Mouse (Mus musculus) cerebellum, adult 2 months (tissue): ENCODE results near the gene Hoxa7. TPM values are rescaled to one million over a fixed set of nuclear protein-coding genes. Genes with fewer than 3 reads are reported as not detected.

Experiments
- DNase-seq, 2 experiments: peaks; one replicate each; pipeline ENCODE4 v3.0.0; 2021
- H3K27ac ChIP-seq: fragments of 200-500 bp; 2 replicates; pipeline ENCODE4 v1.5.1; 2012; ENCODE audit warnings: low read length, control low read depth, inconsistent platforms; ENCODE audit not compliant: insufficient read depth
- H3K27me3 ChIP-seq: fragments of 200-500 bp; 2 replicates; pipeline ENCODE4 v1.6.1; 2012; ENCODE audit warnings: inconsistent platforms, mild to moderate bottlenecking, low read length, moderate library complexity; ENCODE audit not compliant: control insufficient read depth, insufficient read depth
- H3K4me1 ChIP-seq: fragments of 200-500 bp; 2 replicates; pipeline ENCODE4 v1.6.1; 2011; ENCODE audit warnings: low read length; ENCODE audit not compliant: control insufficient read depth, insufficient read depth
- H3K4me3 ChIP-seq: fragments of 200-500 bp; replicated peaks from 2 replicates; pipeline ENCODE3; 2011; ENCODE audit warnings: mild to moderate bottlenecking, low read depth, low read length, control low read depth; ENCODE audit not compliant: insufficient read depth
- CTCF ChIP-seq: fragments of 200-500 bp; IDR thresholded peaks from 2 replicates; pipeline ENCODE4 v1.5.1; 2011; ENCODE audit warnings: low read depth, mild to moderate bottlenecking, control low read depth, low read length, moderate library complexity, borderline replicate concordance; ENCODE audit not compliant: insufficient read depth
- POLR2A ChIP-seq: fragments of 200-500 bp; IDR thresholded peaks from 2 replicates; pipeline ENCODE4 v1.6.1; 2011; ENCODE audit warnings: low read length, control low read depth, borderline replicate concordance; ENCODE audit not compliant: insufficient read depth
- WGBS: fragments of 180-500 bp; shearing (Covaris S2); methylation state at CpG from one replicate; pipeline ENCODE4 v1.1.7; 2018; 5-methylcytosine and 5-hydroxymethylcytosine counted together
- polyA plus RNA-seq: library from polyadenylated mRNA; depleted of rRNA; stranded (reverse); fragments of >200 nt; gene quantifications from 2 replicates; pipeline ENCODE4 v1.2.3, GENCODE M21; 2012

The Hoxa7 gene
- polyA plus RNA-seq, 1 experiment: 0.07 TPM

DNA sequence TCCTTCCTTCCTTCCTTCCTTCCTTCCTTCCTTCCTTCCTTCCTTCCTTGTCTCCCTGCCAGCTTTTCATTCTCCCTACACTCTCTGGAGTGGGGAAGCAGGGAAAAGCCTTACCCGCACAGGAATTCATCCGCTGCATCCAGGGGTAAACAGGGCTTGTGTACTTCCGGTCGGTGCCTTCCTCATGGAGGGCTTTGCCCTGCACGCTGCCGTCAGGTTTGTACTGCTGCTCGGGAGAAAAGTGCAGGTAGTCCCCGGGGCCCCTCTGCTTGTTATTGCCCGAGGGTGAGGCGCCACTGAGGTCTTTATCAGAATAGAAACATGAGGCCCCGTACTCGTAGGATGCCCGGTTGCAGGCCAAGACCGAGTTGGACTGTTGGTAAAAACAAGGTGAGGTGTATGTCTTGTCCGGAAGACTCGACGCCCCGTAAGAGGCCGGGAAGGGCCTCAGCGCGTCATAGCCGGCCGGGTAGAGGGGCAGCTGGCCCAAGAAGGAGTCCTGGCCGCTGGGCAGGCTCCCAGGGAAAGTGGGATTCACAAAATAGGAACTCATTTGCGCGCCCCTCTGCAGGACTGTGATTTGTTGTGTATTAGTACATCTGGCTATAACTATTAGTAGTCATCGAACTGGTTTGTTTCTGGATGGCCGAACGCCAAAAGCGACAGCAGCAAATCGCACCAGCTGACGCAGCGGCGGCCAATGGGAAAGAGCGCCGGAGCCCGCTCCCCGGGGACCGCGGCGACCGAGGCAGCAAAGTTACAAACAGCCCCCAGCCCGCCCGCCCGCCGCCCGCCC, 13.4 kb downstream of the Hoxa7 start, which contains the start of gene Hoxa6:
Gene Hoxa6 (minus strand): TSS at position 651 of the 796 bp plus-strand sequence.
- H3K27ac ChIP-seq: no peak within 1 kb of the TSS
- no peak for TF ChIP-seq CTCF
- no peak for TF ChIP-seq POLR2A
- H3K27me3 ChIP-seq: peaks cover 18% of the 10 kb centered on the region; the same call in 1 of the 2 replicates
- no peak within 1 kb of the TSS for H3K4me3 ChIP-seq
- DNase-seq: no peak
- WGBS: 1% methylated on average over 47 of the region's 47 CpGs
- H3K4me1 ChIP-seq: no peaks in the 10 kb centered on the region

DNA sequence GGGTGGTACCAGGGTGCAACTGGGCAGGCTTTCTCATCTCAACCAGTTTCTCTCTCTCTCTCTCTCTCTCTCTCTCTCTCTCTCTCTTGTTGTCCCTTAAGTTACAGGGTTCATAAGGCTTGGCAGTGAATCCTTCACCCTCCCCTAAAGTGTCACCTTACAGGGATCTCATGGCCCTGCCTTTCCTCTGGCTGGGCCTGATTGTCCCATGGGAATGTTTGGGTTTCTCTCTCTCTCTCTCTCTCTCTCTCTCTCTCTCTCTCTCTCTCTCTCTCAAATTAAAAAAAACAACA, 14.0 kb downstream of the Hoxa7 start:
- Histone ChIP-seq H3K27ac (no peak overlapping the region), H3K27me3 (peaks cover 18% of the 10 kb centered on the region), H3K4me1 (no peaks in the 10 kb centered on the region), H3K4me3 (no peak overlapping the region)
- DNase-seq: no peak
- TF ChIP-seq CTCF (no peak), POLR2A (no peak)

DNA sequence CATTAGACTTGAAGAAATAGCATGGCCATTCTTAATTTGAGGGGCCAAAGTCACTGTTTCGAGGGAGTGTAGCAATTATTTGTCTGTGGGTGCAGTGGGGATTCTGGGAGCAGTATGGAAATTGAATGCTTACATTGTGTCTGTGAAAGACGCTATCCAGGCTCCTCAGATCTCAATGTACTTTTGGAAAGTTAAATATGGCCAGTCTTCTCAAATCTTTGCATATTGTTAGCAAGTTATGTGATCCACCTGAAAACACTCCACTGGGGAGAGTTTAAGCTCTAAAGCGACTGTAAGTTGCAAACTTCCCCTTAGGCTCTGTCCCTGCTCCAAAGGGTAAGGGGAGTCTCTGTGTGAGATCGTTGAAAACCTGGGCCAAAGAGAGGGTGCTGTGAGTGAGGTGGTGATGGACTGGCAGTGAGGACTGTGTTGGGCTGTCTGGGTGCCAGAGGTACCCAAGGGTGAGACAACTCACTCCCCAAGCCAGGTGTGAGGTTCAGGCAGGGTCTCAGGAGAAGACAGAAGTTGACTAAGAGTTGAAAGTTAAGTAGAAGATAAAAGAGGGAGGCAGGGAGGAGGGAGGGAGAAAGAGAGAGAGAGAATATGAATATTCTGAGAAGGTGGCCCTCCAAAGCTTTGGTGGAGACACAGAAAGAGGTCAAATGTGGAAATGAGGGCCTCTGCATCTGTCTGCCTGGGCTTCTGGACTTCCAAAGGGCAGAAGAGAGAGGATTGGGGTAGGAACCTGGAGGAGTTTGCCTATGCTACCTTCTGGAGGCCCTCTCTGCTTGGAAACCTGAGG, 14.6 kb downstream of the Hoxa7 start:
- H3K27me3 ChIP-seq: peaks cover 17% of the 10 kb centered on the region
- H3K27ac ChIP-seq: no peak overlapping the region
- no peak overlapping the region for H3K4me3 ChIP-seq
- 7% methylated on average over 4 of the region's 4 CpGs for WGBS
- TF ChIP-seq CTCF: no peak
- no peak for TF ChIP-seq POLR2A
- H3K4me1 ChIP-seq: no peaks in the 10 kb centered on the region
- no peak for DNase-seq

DNA sequence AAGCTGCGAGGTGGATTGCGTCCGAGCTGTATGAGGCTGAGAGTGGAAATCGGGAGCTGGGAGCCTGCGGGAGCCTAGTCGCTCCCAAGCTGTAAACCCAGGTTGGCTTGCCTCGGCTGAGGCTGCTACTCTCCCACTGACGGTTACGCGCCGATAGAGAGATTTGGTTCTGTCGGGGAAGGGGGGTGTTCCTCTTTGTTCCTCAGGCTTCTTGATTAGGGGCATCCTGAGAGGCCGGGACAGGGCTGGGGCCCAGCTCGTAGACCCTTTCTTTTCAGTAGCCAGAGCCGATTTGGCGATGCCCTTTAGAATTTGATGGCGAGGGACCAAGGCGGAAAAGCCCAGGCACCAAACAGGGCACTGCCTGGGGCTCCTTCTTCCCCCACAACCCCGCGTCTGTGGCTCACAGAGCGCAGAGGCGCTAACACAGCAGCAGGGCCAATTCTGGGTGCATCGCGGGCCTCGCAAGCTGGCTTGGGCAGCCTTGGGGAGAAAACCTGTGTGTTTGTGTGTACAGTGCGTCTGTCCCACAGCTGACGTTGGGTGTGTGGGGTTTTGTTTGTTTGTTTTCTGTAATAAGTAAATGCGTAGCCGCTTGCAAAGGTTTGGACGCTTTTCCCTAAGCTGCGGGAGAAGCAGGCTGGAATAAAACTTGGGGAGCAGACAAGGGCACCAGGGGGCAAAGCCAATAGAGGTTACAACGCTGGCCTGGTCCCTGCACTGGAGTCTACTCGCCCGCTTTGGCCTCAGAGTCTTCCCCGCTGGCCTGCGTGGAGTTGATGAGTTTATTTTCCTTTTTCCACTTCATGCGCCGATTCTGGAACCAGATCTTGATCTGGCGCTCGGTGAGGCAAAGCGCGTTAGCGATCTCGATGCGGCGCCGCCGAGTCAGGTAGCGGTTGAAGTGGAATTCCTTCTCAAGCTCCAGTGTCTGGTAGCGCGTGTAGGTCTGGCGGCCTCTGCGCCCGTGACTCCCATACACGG, 15.7 kb downstream of the Hoxa7 start:
- Histone ChIP-seq H3K27ac (no peak overlapping the region), H3K4me1 (no peaks in the 10 kb centered on the region), H3K4me3 (no peak overlapping the region)

DNA sequence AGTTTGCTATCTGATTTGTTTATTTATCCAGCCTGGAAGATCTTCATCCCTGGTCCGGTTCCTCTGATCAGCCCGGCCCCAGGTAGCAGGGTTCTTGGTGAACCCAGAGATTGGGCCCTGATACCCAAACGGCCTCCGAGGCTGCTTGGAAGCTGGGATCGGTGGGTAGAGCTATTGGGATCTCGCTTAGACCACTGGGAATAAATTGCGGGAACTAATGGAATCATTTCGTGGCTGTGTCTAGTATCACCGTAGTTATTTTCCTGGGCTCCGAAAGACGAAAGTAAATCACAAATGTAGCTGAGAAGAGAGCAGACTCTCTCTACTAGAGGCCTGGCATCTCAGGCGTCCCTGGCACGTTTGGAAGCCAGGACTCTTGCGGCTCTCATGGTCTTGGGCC, 16.4 kb downstream of the Hoxa7 start:
- Histone ChIP-seq H3K27ac (no peak overlapping the region), H3K4me1 (no peaks in the 10 kb centered on the region), H3K27me3 (peaks cover 17% of the 10 kb centered on the region), H3K4me3 (no peak overlapping the region)
- DNase-seq: no peak
- WGBS: 5% methylated on average over 14 of the region's 14 CpGs
- TF ChIP-seq POLR2A: no peak
- no peak for TF ChIP-seq CTCF

More for the DNA sequence above, 15.7 kb downstream of the Hoxa7 start:
- no peak for TF ChIP-seq CTCF
- TF ChIP-seq POLR2A: no peak
- 3% methylated on average over 55 of the region's 55 CpGs for WGBS
- peaks cover 17% of the 10 kb centered on the region for H3K27me3 ChIP-seq
- DNase-seq: no peak

DNA sequence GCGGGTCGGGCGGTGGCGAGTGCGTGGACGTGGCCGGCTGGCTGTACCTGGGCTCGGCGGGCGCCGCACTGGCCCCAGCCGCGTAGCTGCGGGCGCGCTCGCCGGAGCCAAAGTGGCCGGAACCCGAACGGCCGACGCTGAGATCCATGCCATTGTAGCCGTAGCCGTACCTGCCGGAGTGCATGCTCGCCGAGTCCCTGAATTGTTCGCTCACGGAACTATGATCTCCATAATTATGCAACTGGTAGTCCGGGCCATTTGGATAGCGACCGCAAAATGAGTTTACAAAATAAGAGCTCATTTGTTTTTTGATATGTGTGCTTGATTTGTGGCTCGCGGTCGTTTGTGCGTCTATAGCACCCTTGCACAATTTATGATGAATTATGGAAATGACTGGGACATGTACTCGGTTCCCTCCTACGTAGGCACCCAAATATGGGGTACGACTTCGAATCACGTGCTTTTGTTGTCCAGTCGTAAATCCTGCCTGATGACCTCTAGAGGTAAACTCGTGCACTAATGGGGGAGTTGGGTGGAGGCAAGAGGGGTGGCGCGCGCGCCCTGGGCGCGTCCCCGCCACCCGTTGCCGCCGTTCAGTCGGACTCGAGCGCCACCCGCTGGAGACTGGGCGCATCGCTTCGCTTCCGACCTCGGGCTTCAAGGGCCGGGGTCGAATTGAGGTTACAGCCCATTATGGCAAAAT, 17.5 kb downstream of the Hoxa7 start, which contains the start of gene Hoxa5:
Gene Hoxa5 (minus strand): TSS at position 538 of the 703 bp plus-strand sequence.
- H3K4me3 ChIP-seq: no peak within 1 kb of the TSS
- 2% methylated on average over 65 of the region's 65 CpGs for WGBS

DNA sequence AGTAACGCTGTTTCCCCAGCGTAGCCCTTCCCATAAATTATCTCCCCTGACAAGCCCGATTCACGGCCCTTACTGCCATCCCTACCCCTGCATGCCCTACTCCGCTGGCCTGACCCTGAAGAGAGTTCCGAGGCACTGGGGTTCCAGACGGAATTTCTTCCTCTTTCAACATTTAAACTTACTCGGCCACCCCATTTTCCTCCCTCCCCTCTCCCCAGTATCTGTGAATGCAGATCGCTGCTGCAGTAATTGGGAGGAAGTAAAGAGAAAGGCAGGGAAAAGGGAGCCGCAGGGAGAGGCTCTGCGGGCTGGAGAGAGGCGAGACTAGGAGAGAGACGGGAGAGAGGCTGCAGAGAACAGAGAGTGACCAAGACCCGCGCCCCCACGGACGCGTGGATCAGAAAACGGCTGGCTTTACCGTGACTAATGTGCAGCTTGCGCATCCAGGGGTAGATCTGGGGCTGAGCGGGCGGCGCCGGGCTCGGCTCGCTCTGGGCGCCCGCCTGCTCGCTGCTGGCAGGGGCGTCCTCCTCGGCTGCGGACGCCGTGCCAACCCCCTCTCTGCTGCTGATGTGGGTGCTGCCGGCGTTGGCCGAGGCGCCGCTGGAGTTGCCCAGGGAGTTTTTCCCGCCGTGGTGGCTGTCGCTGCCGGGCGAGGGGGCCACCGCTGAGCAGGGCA, 18.1 kb downstream of the Hoxa7 start:
- 1% methylated on average over 46 of the region's 46 CpGs for WGBS
- Histone ChIP-seq H3K4me1 (no peaks in the 10 kb centered on the region), H3K4me3 (no peak overlapping the region), H3K27ac (no peak overlapping the region), H3K27me3 (peaks cover 17% of the 10 kb centered on the region)
- TF ChIP-seq POLR2A (no peak), CTCF (no peak)
- no peak for DNase-seq

More for the DNA sequence above, 17.5 kb downstream of the Hoxa7 start, which contains the start of gene Hoxa5:
- DNase-seq: no peak
- TF ChIP-seq CTCF (no peak), POLR2A (no peak)
- no peaks in the 10 kb centered on the region for H3K4me1 ChIP-seq
- no peak within 1 kb of the TSS for H3K27ac ChIP-seq
- peaks cover 17% of the 10 kb centered on the region for H3K27me3 ChIP-seq
